ENCODE assay signal across 10 mouse cellular contexts in genomic region chr4:64492260-64492962, GRCm38 (mm10).
DNase-seq lines count a peak whose midpoint lies in the region; ATAC-seq lines count a peak whose summit lies in the region.
"Had no signal": no experiment of that assay in that cellular context is flagged by ENCODE, and none has a peak within 500 bp of the region (broad histone marks: within the 10 kb centered on the region; RNA-seq: fewer than 3 reads in every experiment).

No protein-coding gene starts in this region.

- H3K27me3 ChIP-seq in kidney, embryonic 14.5 days (ENCODE audit: control insufficient read depth, insufficient read depth, low read length): no peaks in the 10 kb centered on the region
- H3K27me3 ChIP-seq in hindbrain, embryonic 15.5 days: no peaks in the 10 kb centered on the region
- H3K27me3 ChIP-seq: embryonic facial prominence, embryonic 13.5 days; heart, embryonic 15.5 days had no signal

- no peaks in the 10 kb centered on the region for H3K36me3 ChIP-seq in kidney, embryonic 14.5 days (ENCODE audit: control insufficient read depth, insufficient read depth, low read length)
- no peaks in the 10 kb centered on the region for H3K36me3 ChIP-seq in hindbrain, embryonic 15.5 days
- H3K36me3 ChIP-seq: embryonic facial prominence, embryonic 13.5 days; heart, embryonic 15.5 days had no signal

- ATAC-seq in kidney, embryonic 14.5 days (ENCODE audit: low FRiP score, low TSS enrichment): 0 out of 2 replicates have a peak, but pooled peaks have one; percentile 20
- ATAC-seq in hindbrain, embryonic 15.5 days (ENCODE audit: low FRiP score, low read depth): peak; percentile 65; the same call in 1 of the 2 replicates
- ATAC-seq in frontal cortex, adult (ENCODE audit: low TSS enrichment): no peak; the same call in 1 of the 2 replicates
- no peak for ATAC-seq in monocyte, adult 5-6 weeks (replicated peaks; ENCODE audit: insufficient number of reproducible peaks, low FRiP score, low TSS enrichment, poor library complexity, severe bottlenecking)

- no peaks in the 10 kb centered on the region for H3K9me3 ChIP-seq in kidney, embryonic 14.5 days (ENCODE audit: control insufficient read depth, low read length)
- no peaks in the 10 kb centered on the region for H3K9me3 ChIP-seq in hindbrain, embryonic 15.5 days
- H3K9me3 ChIP-seq: embryonic facial prominence, embryonic 13.5 days; heart, embryonic 15.5 days had no signal

- no peak overlapping the region for H3K9ac ChIP-seq in kidney, embryonic 14.5 days (ENCODE audit: low read depth, low read length)
- H3K9ac ChIP-seq in hindbrain, embryonic 15.5 days: no peak overlapping the region
- H3K9ac ChIP-seq: embryonic facial prominence, embryonic 13.5 days; heart, embryonic 15.5 days had no signal

- no peaks in the 10 kb centered on the region for H3K4me1 ChIP-seq in kidney, embryonic 14.5 days (ENCODE audit: control insufficient read depth, insufficient read depth, low read length)
- H3K4me1 ChIP-seq in hindbrain, embryonic 15.5 days (replicated peaks): no peaks in the 10 kb centered on the region
- H3K4me1 ChIP-seq: embryonic facial prominence, embryonic 13.5 days; heart, embryonic 15.5 days had no signal

- no peak overlapping the region for H3K4me3 ChIP-seq in kidney, embryonic 14.5 days (ENCODE audit: low read length)
- no peak overlapping the region for H3K4me3 ChIP-seq in hindbrain, embryonic 15.5 days
- H3K4me3 ChIP-seq: embryonic facial prominence, embryonic 13.5 days; heart, embryonic 15.5 days had no signal

- 88% methylated on average over 1 of the region's 1 CpGs for WGBS in kidney, embryonic 14.5 days
- 95% methylated on average over 1 of the region's 1 CpGs for WGBS in hindbrain, embryonic 15.5 days

- no peak for DNase-seq in kidney, adult 9 months
- DNase-seq in 416B (ENCODE audit: low read depth) (peak; percentile 15), NIH3T3 (ENCODE audit: low read depth) (peak; percentile 75)
- no peak for DNase-seq in ovary, postnatal 10 days (ENCODE audit: low spot score)

- no peak overlapping the region for H3K27ac ChIP-seq in kidney, embryonic 14.5 days (ENCODE audit: low read depth, low read length)
- no peak overlapping the region for H3K27ac ChIP-seq in hindbrain, embryonic 15.5 days (replicated peaks)
- H3K27ac ChIP-seq: embryonic facial prominence, embryonic 13.5 days; heart, embryonic 15.5 days had no signal

- H3K4me2 ChIP-seq in kidney, embryonic 14.5 days (replicated peaks; ENCODE audit: low read depth, low read length): no peak overlapping the region
- no peak overlapping the region for H3K4me2 ChIP-seq in hindbrain, embryonic 15.5 days
- H3K4me2 ChIP-seq: embryonic facial prominence, embryonic 13.5 days; heart, embryonic 15.5 days had no signal

Comparison
In these comparisons a context has a peak if more than half of its experiments do, and no peak if none do; other contexts are left out.
1. ATAC-seq: peak in kidney, embryonic 14.5 days (single experiment) and hindbrain, embryonic 15.5 days (single experiment); none in frontal cortex, adult (single experiment) and monocyte, adult 5-6 weeks (single experiment).
2. DNase-seq: peak in 416B (single experiment) and NIH3T3 (single experiment); none in kidney, adult 9 months (single experiment) and ovary, postnatal 10 days (single experiment).